Mouse (Mus musculus) heart, postnatal 0 days (tissue): ENCODE data around the gene St6galnac5. TPM values are rescaled to one million over a fixed set of nuclear protein-coding genes. Genes with fewer than 3 reads are reported as not detected.

ENCODE experiments used
- ATAC-seq: fragments of 200-750 bp; cut with Nextera tagmentation; 2 replicates; pipeline ENCODE4 v1.8.0; 2017; ENCODE audit warnings: low read depth, moderate number of reproducible peaks, moderate library complexity; ENCODE audit not compliant: insufficient read depth
- DNase-seq: peaks from one replicate; pipeline ENCODE4 v3.0.0-alpha.2; 2016; ENCODE audit warnings: low spot score
- H3K27ac ChIP-seq: fragments of 300-500 bp; sonication (generic); 2 replicates; pipeline ENCODE4 v1.5.1; 2014; ENCODE audit warnings: low read depth, mild to moderate bottlenecking
- H3K27me3 ChIP-seq: fragments of 300-500 bp; sonication (generic); 2 replicates; pipeline ENCODE4 v1.6.1; 2014; ENCODE audit warnings: low read length, mixed read lengths; ENCODE audit not compliant: control insufficient read depth, insufficient read depth
- H3K36me3 ChIP-seq: fragments of 300-500 bp; sonication (generic); replicated peaks from 2 replicates; pipeline ENCODE4 v1.6.1; 2014; ENCODE audit warnings: low read length, mixed read lengths; ENCODE audit not compliant: control insufficient read depth, insufficient read depth
- H3K4me1 ChIP-seq: fragments of 300-500 bp; sonication (generic); 2 replicates; pipeline ENCODE4 v1.6.1; 2014; ENCODE audit warnings: antibody characterized with exemption; ENCODE audit not compliant: control insufficient read depth, insufficient read depth
- H3K4me2 ChIP-seq: fragments of 300-500 bp; sonication (generic); 2 replicates; pipeline ENCODE4 v1.6.1; 2014; ENCODE audit warnings: low read depth, mild to moderate bottlenecking, low read length, moderate library complexity
- H3K4me3 ChIP-seq: fragments of 300-500 bp; sonication (generic); 2 replicates; pipeline ENCODE4 v1.5.1; 2014; ENCODE audit warnings: low read depth, low read length
- H3K9ac ChIP-seq: fragments of 300-500 bp; sonication (generic); replicated peaks from 2 replicates; pipeline ENCODE4 v1.6.1; 2014; ENCODE audit warnings: low read depth, low read length, mixed read lengths
- H3K9me3 ChIP-seq: fragments of 300-500 bp; sonication (generic); replicated peaks from 2 replicates; pipeline ENCODE4 v1.6.1; 2016; ENCODE audit warnings: low read length; ENCODE audit not compliant: control insufficient read depth
- CTCF ChIP-seq: IDR thresholded peaks from 2 replicates; pipeline ENCODE4 v1.5.1; 2016; ENCODE audit warnings: antibody characterized with exemption, control low read depth, low read depth
- EP300 ChIP-seq: IDR thresholded peaks from 2 replicates; pipeline ENCODE4 v1.6.1; 2016; ENCODE audit warnings: antibody characterized with exemption, low read depth
- WGBS: fragments of 180-500 bp; shearing (Covaris S2); extraction: QIAGEN DNeasy Blood & Tissue Kit; methylation state at CpG from one replicate; pipeline ENCODE4 v1.1.7; 2014; 5-methylcytosine and 5-hydroxymethylcytosine counted together
- polyA plus RNA-seq: library from polyadenylated mRNA; unstranded; fragments of >200 nt; fragmentation: Nextera tagmentation; extraction: Ambion mirVana; gene quantifications from 2 replicates; pipeline ENCODE4 v1.2.1, GENCODE M21; 2015
- total RNA-seq: library from RNA; depleted of rRNA; stranded (reverse); fragments of >200 nt; gene quantifications from 2 replicates; pipeline ENCODE4 v1.2.3, GENCODE M21; 2014; ENCODE audit warnings: low replicate concordance

St6galnac5 gene
- total and polyA plus RNA-seq, 2 experiments from 2014 or later, result 0.03 TPM; not detected in 1

DNA sequence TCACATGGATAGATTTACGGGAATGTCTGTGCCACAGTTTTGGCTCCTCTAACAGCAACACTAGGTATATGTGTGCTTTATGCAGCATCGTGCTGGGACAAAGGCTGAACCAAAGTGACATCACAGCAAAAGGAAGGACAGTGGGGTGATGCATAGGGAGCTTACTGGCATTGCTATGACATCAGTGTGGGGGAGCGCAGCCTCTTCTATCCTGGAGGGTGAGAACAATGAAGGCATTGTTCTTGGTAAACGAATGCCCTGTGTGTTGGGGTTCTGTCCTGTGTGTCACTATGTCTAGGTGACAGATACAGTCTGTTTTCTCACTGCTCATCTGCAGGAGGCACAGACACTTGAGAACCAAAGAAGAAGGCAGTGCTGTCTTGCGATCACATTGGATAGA is 16.9 kb upstream of the St6galnac5 start:
- WGBS, result 67% methylated on average over 5 of the region's 5 CpGs
- H3K9me3 ChIP-seq, result no peaks in the 10 kb centered on the region
- TF ChIP-seq CTCF (no peak), EP300 (no peak)
- H3K27ac ChIP-seq, result no peak overlapping the region
- ATAC-seq (no peak), DNase-seq (no peak)
- no peak overlapping the region for H3K4me3 ChIP-seq
- no peaks in the 10 kb centered on the region for H3K27me3 ChIP-seq
- no peaks in the 10 kb centered on the region for H3K36me3 ChIP-seq
- no peak overlapping the region for H3K4me2 ChIP-seq
- H3K4me1 ChIP-seq, result no peaks in the 10 kb centered on the region
- no peak overlapping the region for H3K9ac ChIP-seq

- DNase-seq, result no peak
- Histone ChIP-seq H3K4me3 (no peak overlapping the region), H3K9ac (no peak overlapping the region), H3K4me1 (no peaks in the 10 kb centered on the region), H3K27ac (no peak overlapping the region), H3K4me2 (no peak overlapping the region), H3K36me3 (no peaks in the 10 kb centered on the region), H3K27me3 (no peaks in the 10 kb centered on the region), H3K9me3 (no peaks in the 10 kb centered on the region)
- ATAC-seq, result no peak
- WGBS, result 48% methylated on average over 5 of the region's 5 CpGs
- no peak for TF ChIP-seq EP300
- TF ChIP-seq CTCF, result no peak
Observed at GRCm38 (mm10) chr3:152998106-152998505, 16.1 kb upstream of the St6galnac5 start.

- Histone ChIP-seq H3K4me2 (no peak overlapping the region), H3K9me3 (no peaks in the 10 kb centered on the region), H3K4me3 (no peak overlapping the region), H3K27me3 (no peaks in the 10 kb centered on the region), H3K36me3 (no peaks in the 10 kb centered on the region), H3K4me1 (no peaks in the 10 kb centered on the region), H3K27ac (no peak overlapping the region), H3K9ac (no peak overlapping the region)
- no peak for TF ChIP-seq EP300
- WGBS, result 48% methylated on average over 5 of the region's 5 CpGs
- no peak for ATAC-seq
- no peak for DNase-seq
Observed at GRCm38 (mm10) chr3:152993608-152994007, 11.6 kb upstream of the St6galnac5 start.

DNA sequence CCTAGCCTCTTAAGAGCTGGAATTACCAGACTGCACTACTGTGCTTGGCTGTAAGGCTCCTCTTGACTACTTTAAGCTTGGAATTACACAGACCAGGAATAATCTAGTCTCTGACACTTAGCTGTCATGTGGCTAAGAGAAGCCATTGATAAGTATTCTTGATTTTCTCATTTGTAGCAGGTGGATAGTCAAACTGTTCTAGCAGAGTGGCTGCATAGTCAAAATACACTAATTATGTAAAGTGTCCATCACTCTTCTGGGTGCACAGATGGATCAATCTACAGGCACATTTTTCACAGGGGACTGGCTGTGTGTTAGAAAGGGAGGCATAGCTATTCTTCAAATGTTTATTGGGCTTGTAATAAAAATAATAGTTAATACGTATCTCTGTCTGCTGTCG is 8.7 kb upstream of the St6galnac5 start:
- Histone ChIP-seq H3K4me2 (no peak overlapping the region), H3K36me3 (no peaks in the 10 kb centered on the region), H3K4me1 (no peaks in the 10 kb centered on the region), H3K9me3 (no peaks in the 10 kb centered on the region), H3K27ac (no peak overlapping the region), H3K9ac (no peak overlapping the region), H3K4me3 (no peak overlapping the region), H3K27me3 (no peaks in the 10 kb centered on the region)
- TF ChIP-seq CTCF (no peak), EP300 (no peak)
- ATAC-seq, result no peak
- WGBS, result 85% methylated on average over 2 of the region's 2 CpGs
- DNase-seq, result no peak

DNA sequence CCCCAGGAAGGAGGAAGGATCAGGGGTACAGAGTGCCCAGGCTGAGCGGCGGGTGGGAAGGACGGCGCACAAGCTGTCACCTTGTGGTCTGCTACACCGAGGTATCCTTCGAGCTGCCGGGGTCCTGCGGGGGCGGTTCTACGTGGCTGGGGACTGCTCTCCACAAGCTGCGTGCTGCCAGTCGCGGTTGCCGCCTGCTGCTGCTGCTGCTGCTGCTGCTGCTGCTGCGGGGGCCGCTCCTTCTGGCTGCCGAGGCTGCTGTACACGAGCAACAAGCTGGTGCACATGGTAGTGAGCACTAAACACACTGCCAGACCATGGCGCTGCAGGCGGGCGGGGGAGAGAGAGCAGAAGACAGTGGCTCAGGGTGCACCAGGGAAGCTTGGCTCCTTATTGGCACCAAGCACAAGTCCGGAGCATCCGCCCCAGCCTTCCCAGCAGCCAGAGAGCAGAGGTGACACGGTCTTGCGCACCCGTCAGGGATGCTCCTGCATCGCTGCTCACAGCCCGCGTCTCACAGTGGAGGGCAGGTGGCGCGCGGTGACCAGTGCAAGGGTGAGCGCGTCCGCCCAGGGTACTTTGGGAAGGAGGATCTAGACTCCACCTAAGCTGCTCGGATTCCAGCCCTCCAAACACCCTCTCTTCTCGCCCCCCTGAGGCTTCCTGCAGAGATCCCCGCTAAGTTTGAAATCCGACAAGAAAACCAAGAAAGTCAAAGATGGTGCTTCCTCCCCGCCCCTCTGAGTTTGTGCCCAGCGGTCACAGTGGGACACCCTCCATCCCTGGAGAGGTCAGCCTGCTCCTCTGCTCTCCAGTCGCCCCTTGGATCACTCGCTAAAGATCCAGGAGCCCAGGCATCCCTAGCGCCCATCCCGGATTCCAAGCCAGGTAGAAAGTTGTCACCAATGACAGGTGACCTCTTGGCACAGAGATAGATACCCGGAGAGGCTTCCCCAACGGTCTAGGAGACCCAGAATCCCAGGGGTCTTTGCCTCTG is 770 bp downstream of the St6galnac5 start:
- no peaks in the 10 kb centered on the region for H3K9me3 ChIP-seq
- DNase-seq (no peak), ATAC-seq (no peak)
- peaks cover 43% of the 10 kb centered on the region for H3K27me3 ChIP-seq
- no peak for TF ChIP-seq CTCF
- TF ChIP-seq EP300, result no peak
- no peak overlapping the region for H3K9ac ChIP-seq
- no peak overlapping the region for H3K27ac ChIP-seq
- 0 out of 2 replicates have a peak, but pooled peaks cover 8% of the 10 kb centered on the region for H3K4me1 ChIP-seq
- H3K4me3 ChIP-seq, result peak overlapping the region; percentile 14
- H3K36me3 ChIP-seq, result no peaks in the 10 kb centered on the region
- WGBS, result 1% methylated on average over 46 of the region's 47 CpGs
- H3K4me2 ChIP-seq, result peak overlapping the region; percentile 46

DNA sequence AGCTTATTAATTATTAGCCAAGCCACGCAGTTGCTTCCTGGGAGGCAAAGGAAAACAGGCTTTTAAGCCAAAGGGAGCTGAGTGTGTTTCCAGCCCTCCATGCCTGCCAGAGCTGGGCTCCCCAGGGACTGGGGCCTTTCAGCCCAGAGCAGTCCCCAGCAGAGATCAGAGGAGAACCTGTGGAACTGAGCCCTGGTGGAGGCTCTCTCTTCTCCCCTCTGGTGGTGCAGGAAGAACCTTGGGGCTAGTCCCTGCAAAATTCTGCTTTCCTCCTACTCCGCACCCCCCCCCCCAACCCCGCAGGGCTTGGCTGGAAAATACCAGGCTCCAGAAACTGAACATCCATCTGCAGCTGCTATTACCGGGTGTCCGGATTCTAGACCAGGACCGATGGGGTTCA is 1.6 kb downstream of the St6galnac5 start:
- no peak overlapping the region for H3K9ac ChIP-seq
- TF ChIP-seq CTCF (no peak), EP300 (no peak)
- WGBS, result 13% methylated on average over 6 of the region's 6 CpGs
- no peak overlapping the region for H3K4me3 ChIP-seq
- H3K9me3 ChIP-seq, result no peaks in the 10 kb centered on the region
- ATAC-seq, result no peak
- H3K4me1 ChIP-seq, result 0 out of 2 replicates have a peak, but pooled peaks cover 8% of the 10 kb centered on the region
- no peak overlapping the region for H3K4me2 ChIP-seq
- DNase-seq, result no peak
- H3K27me3 ChIP-seq, result peaks cover 43% of the 10 kb centered on the region
- H3K27ac ChIP-seq, result no peak overlapping the region
- no peaks in the 10 kb centered on the region for H3K36me3 ChIP-seq
